Mouse (Mus musculus) heart, postnatal 0 days (tissue): ENCODE data around the gene Scfd2.

Experiments used
- CTCF ChIP-seq: IDR thresholded peaks from 2 replicates; pipeline ENCODE4 v1.5.1; 2016; ENCODE audit warnings: antibody characterized with exemption, control low read depth, low read depth
- EP300 ChIP-seq: IDR thresholded peaks from 2 replicates; pipeline ENCODE4 v1.6.1; 2016; ENCODE audit warnings: antibody characterized with exemption, low read depth

DNA sequence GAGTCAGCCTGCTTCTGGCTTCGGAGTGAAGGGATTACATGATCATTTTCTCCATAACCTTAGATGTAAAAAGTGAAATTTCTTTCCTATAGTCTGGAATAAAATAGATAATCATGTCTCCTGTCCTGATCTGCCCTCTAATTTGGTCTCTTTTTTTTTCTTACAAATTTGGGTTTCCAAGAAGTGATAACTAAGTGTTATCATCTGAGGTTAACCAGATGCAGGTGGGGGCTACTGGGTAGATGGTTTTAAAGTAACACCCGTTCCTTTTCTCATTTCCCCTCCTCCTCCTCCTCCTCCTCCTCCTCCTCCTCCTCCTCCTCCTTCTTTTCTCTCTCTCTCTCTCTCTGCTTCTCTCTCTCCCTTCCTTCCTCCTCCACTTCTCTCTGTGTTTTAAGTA is 338.6 kb downstream of the Scfd2 start:
- TF ChIP-seq CTCF (no peak), EP300 (no peak)
